Comparison of ENCODE assay signal across 7 mouse cellular contexts in the genomic region with DNA sequence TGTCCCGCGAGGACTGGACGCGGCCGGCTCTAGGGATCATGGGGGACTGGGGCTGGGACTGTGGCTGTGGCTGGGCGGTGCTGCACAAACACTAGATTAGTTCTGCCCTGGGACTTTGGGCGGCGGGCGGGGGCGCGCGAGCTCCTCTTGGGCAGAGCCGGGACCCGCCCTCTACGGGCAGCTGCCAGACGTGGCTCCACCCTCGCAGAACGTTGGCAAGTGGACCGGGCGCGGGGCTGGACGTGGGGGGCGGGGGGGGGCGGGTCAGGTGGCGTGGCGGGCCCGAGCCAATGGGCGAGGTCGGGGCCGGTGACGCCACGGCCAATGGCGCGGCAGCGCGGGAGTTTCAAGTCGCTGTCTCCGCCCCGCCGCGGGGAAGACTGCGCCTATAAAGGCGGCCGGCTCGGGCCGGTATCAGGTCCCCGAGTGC. TPM values are rescaled to one million over a fixed set of nuclear protein-coding genes. Genes with fewer than 3 reads are reported as not detected.
DNase-seq lines count a peak whose midpoint lies in the region; ATAC-seq lines count a peak whose summit lies in the region.
"Not testable (repeated sequence)": the region's sequence is repeated elsewhere in the genome, so short reads cannot be mapped to it uniquely, and the experiment has no call there.

Gene Hist2h3c1 (plus strand): TSS at position 259 of the 430 bp plus-strand sequence.

- H3K4me1 ChIP-seq in forebrain, embryonic 11.5 days (replicated peaks; ENCODE audit: control insufficient read depth, insufficient read depth, low read length); neural tube, embryonic 14.5 days (ENCODE audit: control insufficient read depth, insufficient read depth, low read length): not testable (repeated sequence)
- peaks cover 48% of the 10 kb centered on the region for H3K4me1 ChIP-seq in heart, embryonic 13.5 days
- H3K4me1 ChIP-seq in intestine, embryonic 15.5 days (replicated peaks), result peaks cover 18% of the 10 kb centered on the region
- H3K4me1 ChIP-seq in limb, embryonic 15.5 days, result peaks cover 19% of the 10 kb centered on the region
- peaks cover 52% of the 10 kb centered on the region for H3K4me1 ChIP-seq in megakaryocyte, embryonic 14.5 days

- peak within 1 kb of the TSS; percentile 44 for H3K4me3 ChIP-seq in forebrain, embryonic 11.5 days (ENCODE audit: low read depth, low read length)
- H3K4me3 ChIP-seq in heart, embryonic 13.5 days, result peak within 1 kb of the TSS; percentile 56
- peak within 1 kb of the TSS; percentile 43 for H3K4me3 ChIP-seq in intestine, embryonic 15.5 days (replicated peaks)
- H3K4me3 ChIP-seq in limb, embryonic 15.5 days, result peak within 1 kb of the TSS; percentile 38
- H3K4me3 ChIP-seq in megakaryocyte, embryonic 14.5 days (replicated peaks), result peak within 1 kb of the TSS; percentile 88
- H3K4me3 ChIP-seq in neural tube, embryonic 14.5 days (ENCODE audit: low read depth, low read length), result peak within 1 kb of the TSS; percentile 24

- H3K27ac ChIP-seq in forebrain, embryonic 11.5 days (ENCODE audit: low read depth, low read length), result peak within 1 kb of the TSS; percentile 91
- H3K27ac ChIP-seq in heart, embryonic 13.5 days (replicated peaks), result peak within 1 kb of the TSS; percentile 87
- H3K27ac ChIP-seq in intestine, embryonic 15.5 days, result peak within 1 kb of the TSS; percentile 60; the same call in 1 of the 2 replicates
- peak within 1 kb of the TSS; percentile 75 for H3K27ac ChIP-seq in limb, embryonic 15.5 days
- H3K27ac ChIP-seq in neural tube, embryonic 14.5 days (ENCODE audit: low read depth, low read length), result not testable (repeated sequence)

- not testable (repeated sequence) for DNase-seq in forebrain, embryonic 11.5 days (ENCODE audit: low spot score)

- H3K27me3 ChIP-seq in forebrain, embryonic 11.5 days (ENCODE audit: control insufficient read depth, insufficient read depth, low read length); heart, embryonic 13.5 days (replicated peaks); intestine, embryonic 15.5 days (replicated peaks); limb, embryonic 15.5 days; megakaryocyte, embryonic 14.5 days (replicated peaks); neural tube, embryonic 14.5 days (ENCODE audit: control insufficient read depth, insufficient read depth, low read length): not testable (repeated sequence)

- H3K4me2 ChIP-seq in forebrain, embryonic 11.5 days (ENCODE audit: low read depth, low read length, severe bottlenecking), result peak within 1 kb of the TSS; percentile 53
- H3K4me2 ChIP-seq in heart, embryonic 13.5 days, result peak within 1 kb of the TSS; percentile 72
- peak within 1 kb of the TSS; percentile 56 for H3K4me2 ChIP-seq in intestine, embryonic 15.5 days (replicated peaks)
- H3K4me2 ChIP-seq in limb, embryonic 15.5 days, result peak within 1 kb of the TSS; percentile 37
- H3K4me2 ChIP-seq in neural tube, embryonic 14.5 days (ENCODE audit: low read depth, low read length), result peak within 1 kb of the TSS; percentile 32; the same call in 1 of the 2 replicates

- not testable (repeated sequence) for H3K36me3 ChIP-seq in forebrain, embryonic 11.5 days (ENCODE audit: control insufficient read depth, insufficient read depth, low read length); heart, embryonic 13.5 days; intestine, embryonic 15.5 days; limb, embryonic 15.5 days; megakaryocyte, embryonic 14.5 days (replicated peaks; ENCODE audit: low read length); neural tube, embryonic 14.5 days (ENCODE audit: control insufficient read depth, insufficient read depth, low read length)

- H3K9me3 ChIP-seq in forebrain, embryonic 11.5 days (ENCODE audit: control insufficient read depth, low read length); heart, embryonic 13.5 days; intestine, embryonic 15.5 days; limb, embryonic 15.5 days; megakaryocyte, embryonic 14.5 days; neural tube, embryonic 14.5 days (ENCODE audit: control insufficient read depth, low read length): not testable (repeated sequence)

- ATAC-seq in cerebellum, adult (ENCODE audit: insufficient number of reproducible peaks, low FRiP score, low TSS enrichment), result peak; percentile 72
- peak; percentile 94 for ATAC-seq in forebrain, embryonic 11.5 days (replicated peaks; ENCODE audit: low FRiP score)
- peak; percentile 82 for ATAC-seq in heart, embryonic 13.5 days (ENCODE audit: extremely low read depth, insufficient number of reproducible peaks, low FRiP score, low TSS enrichment)
- ATAC-seq in intestine, embryonic 15.5 days, result peak; percentile 93
- peak; percentile 91 for ATAC-seq in limb, embryonic 15.5 days (ENCODE audit: insufficient number of reproducible peaks, low FRiP score, low TSS enrichment, low read depth)
- ATAC-seq in neural tube, embryonic 14.5 days (ENCODE audit: low read depth), result peak; percentile 86

- 0% methylated on average over 2 of the region's 47 CpGs for WGBS in forebrain, embryonic 11.5 days
- WGBS in heart, embryonic 13.5 days, result 0% methylated on average over 7 of the region's 47 CpGs
- 0% methylated on average over 13 of the region's 47 CpGs for WGBS in intestine, embryonic 15.5 days
- 0% methylated on average over 3 of the region's 47 CpGs for WGBS in limb, embryonic 15.5 days
- no CpG with 5 or more reads among the region's 47 CpGs for WGBS in neural tube, embryonic 14.5 days

- peak within 1 kb of the TSS; percentile 67 for H3K9ac ChIP-seq in forebrain, embryonic 11.5 days (ENCODE audit: low read length)
- peak within 1 kb of the TSS; percentile 84 for H3K9ac ChIP-seq in heart, embryonic 13.5 days
- peak within 1 kb of the TSS; percentile 45 for H3K9ac ChIP-seq in intestine, embryonic 15.5 days
- peak within 1 kb of the TSS; percentile 29; the same call in 1 of the 2 replicates for H3K9ac ChIP-seq in limb, embryonic 15.5 days
- H3K9ac ChIP-seq in neural tube, embryonic 14.5 days (replicated peaks; ENCODE audit: low read depth, low read length), result not testable (repeated sequence)

RNA-seq across cellular contexts. Expression of gene Hist2h3c1, which starts in this region (rescaled TPM):
- polyA plus RNA-seq in forebrain, embryonic 11.5 days (2014; fragmentation: Nextera tagmentation; extraction: Ambion mirVana), result 2.3 TPM in 1 of 2 replicates, not detected in the other
- 0.24 and 0.46 TPM in 2 replicates for polyA plus RNA-seq in heart, embryonic 13.5 days (2015; fragmentation: Nextera tagmentation; extraction: Ambion mirVana)
- polyA plus RNA-seq in intestine, embryonic 15.5 days (2015; fragmentation: Nextera tagmentation; extraction: Ambion mirVana), result 1.0 and 1.3 TPM in 2 replicates
- polyA plus RNA-seq in limb, embryonic 15.5 days (2015; fragmentation: Nextera tagmentation; extraction: Ambion mirVana), result 0.13 and 0.60 TPM in 2 replicates
- not detected in 2 replicates for polyA plus RNA-seq in megakaryocyte, embryonic 14.5 days (2012; ENCODE audit: insufficient read depth, low replicate concordance)
- 0.18 and 0.67 TPM in 2 replicates for polyA plus RNA-seq in neural tube, embryonic 14.5 days (2014; fragmentation: Nextera tagmentation; extraction: Ambion mirVana)

Comparison
In these comparisons a context has a peak if more than half of its experiments do, and no peak if none do; other contexts are left out.
1. Peak in ATAC-seq, H3K4me3 ChIP-seq, H3K27ac ChIP-seq, H3K9ac ChIP-seq and H3K4me2 ChIP-seq in heart, embryonic 13.5 days; RNA of the gene not detected or under 1 TPM.
2. Peak in ATAC-seq, H3K4me3 ChIP-seq, H3K27ac ChIP-seq, H3K9ac ChIP-seq and H3K4me2 ChIP-seq in limb, embryonic 15.5 days; RNA of the gene not detected or under 1 TPM.
3. Peak in ATAC-seq, H3K4me3 ChIP-seq and H3K4me2 ChIP-seq in neural tube, embryonic 14.5 days; RNA of the gene not detected or under 1 TPM.
4. H3K4me3 ChIP-seq: peak in every context shown above with its lines; median percentile 88 in megakaryocyte, embryonic 14.5 days; 56 in heart, embryonic 13.5 days; 44 in forebrain, embryonic 11.5 days; 43 in intestine, embryonic 15.5 days; 38 in limb, embryonic 15.5 days; 24 in neural tube, embryonic 14.5 days.